Mouse (Mus musculus) E14TG2a.4 (cell line): ENCODE measurements at regions not wholly inside any gene's neighbourhood (a gene's known extent, or its start where the extent isn't known, plus 50 kb on each side); places are given as distances from the start of the nearest gene placed in this dataset.

Experiments used
- H3K27me3 ChIP-seq: 2 replicates; pipeline ENCODE4 v1.6.1; 2014; ENCODE audit warnings: low read length, control low read depth; ENCODE audit not compliant: insufficient read depth
- H3K36me3 ChIP-seq: 2 replicates; pipeline ENCODE4 v1.6.1; 2014; ENCODE audit warnings: low read length, control low read depth; ENCODE audit not compliant: insufficient read depth
- H3K4me1 ChIP-seq: replicated peaks from 2 replicates; pipeline ENCODE4 v1.6.1; 2014; ENCODE audit warnings: low read depth, low read length, control low read depth
- H3K4me3 ChIP-seq: replicated peaks from 2 replicates; pipeline ENCODE4 v1.5.1; 2014; ENCODE audit warnings: mild to moderate bottlenecking, low read length
- H3K9me3 ChIP-seq: 2 replicates; pipeline ENCODE4 v1.6.1; 2014; ENCODE audit warnings: low read length, control low read depth
- CTCF ChIP-seq: conservative IDR thresholded peaks from 2 replicates; pipeline ENCODE4 v1.5.1; 2014; ENCODE audit warnings: low read length
- NANOG ChIP-seq: IDR thresholded peaks from 2 replicates; pipeline ENCODE4 v1.6.1; 2014; ENCODE audit warnings: borderline replicate concordance, low read length, mixed read lengths
- POU5F1 ChIP-seq: IDR thresholded peaks from 2 replicates; pipeline ENCODE4 v1.6.1; 2014; ENCODE audit warnings: low read length, borderline replicate concordance

DNA sequence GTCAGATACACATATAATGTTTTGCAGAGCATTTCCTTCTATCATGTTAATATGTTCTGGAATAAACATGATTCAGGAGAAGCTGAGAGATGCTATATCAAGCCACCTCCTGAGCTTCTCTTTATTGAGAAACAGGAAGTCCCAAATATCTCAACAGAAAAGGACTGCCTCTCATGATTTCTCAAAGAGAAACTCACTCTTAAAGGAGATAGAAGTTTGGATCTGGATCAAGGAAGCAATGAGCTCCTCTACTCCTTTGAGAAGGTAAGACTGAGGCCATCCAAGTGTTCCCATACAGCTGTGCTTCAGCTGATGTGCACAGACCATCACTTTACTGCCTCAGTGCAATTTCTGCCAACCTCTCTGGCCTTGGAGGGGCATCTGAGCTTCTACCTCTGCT, 213.9 kb upstream of the Hnrnpa3 start:
- TF ChIP-seq POU5F1: no peak
- TF ChIP-seq NANOG: no peak
- TF ChIP-seq CTCF: no peak
- Histone ChIP-seq H3K27me3 (no peaks in the 10 kb centered on the region), H3K36me3 (no peaks in the 10 kb centered on the region), H3K4me3 (no peak overlapping the region), H3K4me1 (no peaks in the 10 kb centered on the region), H3K9me3 (no peaks in the 10 kb centered on the region)

DNA sequence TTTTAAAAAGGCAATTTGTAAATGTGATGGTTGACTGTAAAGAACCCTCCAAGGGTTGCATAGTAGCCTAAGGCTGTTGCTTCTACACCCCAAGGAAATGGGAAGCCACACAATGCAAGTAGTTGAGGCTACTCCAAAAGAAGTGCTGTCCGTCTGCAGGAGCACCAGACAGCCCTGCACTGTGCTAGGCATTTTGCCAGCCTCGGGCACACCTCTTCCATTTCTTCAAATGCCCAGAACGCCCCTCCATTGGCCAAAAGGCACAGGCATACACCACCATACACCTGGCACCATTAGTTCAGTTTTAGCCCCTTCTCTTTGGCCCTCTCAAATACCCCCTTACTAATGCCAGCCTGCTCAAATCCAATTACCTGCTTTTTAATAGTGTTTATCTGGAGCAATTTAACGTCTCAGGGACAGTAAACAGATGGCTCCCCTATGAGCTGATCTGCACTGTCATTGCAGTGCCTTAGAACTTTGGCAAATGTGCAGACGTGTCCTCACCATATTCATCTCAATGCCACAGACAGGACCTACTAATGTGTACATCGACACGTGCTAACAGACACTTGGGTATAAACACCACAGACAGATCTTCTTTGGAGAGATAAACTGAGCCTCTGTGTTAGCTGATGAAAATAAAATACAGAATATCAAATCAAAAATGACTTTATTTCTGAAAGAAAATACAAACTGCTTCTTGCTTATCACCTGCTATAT, 211.9 kb upstream of the Hnrnpa3 start:
- Histone ChIP-seq H3K4me1 (no peaks in the 10 kb centered on the region), H3K9me3 (no peaks in the 10 kb centered on the region)
- TF ChIP-seq NANOG (no peak), CTCF (no peak), POU5F1 (no peak)

DNA sequence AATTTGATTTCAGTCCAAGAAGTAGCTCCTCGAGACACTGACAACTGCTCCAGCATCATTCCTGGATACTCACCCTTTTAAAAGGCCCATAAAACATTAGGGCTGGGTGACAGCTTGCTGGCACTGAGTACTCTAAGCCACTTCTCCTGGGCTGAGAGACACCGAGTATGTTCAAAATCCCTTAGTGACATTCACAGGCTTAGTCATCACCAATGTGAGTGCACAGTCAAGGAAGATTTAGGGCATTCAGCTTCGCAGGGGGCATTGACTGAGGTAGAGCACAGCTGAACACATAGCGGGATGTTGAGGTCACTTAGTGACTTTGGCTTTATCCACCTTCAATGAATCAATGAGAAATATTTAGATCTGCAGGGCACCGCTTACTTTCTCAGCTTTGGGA, 210.8 kb upstream of the Hnrnpa3 start:
- H3K27me3 ChIP-seq: no peaks in the 10 kb centered on the region
- H3K9me3 ChIP-seq: no peaks in the 10 kb centered on the region
- no peaks in the 10 kb centered on the region for H3K36me3 ChIP-seq
- H3K4me3 ChIP-seq: no peak overlapping the region
- no peaks in the 10 kb centered on the region for H3K4me1 ChIP-seq
- TF ChIP-seq CTCF: no peak
- no peak for TF ChIP-seq NANOG
- TF ChIP-seq POU5F1: no peak

More for the DNA sequence above, 211.9 kb upstream of the Hnrnpa3 start:
- H3K27me3 ChIP-seq: no peaks in the 10 kb centered on the region
- H3K4me3 ChIP-seq: no peak overlapping the region
- H3K36me3 ChIP-seq: no peaks in the 10 kb centered on the region

DNA sequence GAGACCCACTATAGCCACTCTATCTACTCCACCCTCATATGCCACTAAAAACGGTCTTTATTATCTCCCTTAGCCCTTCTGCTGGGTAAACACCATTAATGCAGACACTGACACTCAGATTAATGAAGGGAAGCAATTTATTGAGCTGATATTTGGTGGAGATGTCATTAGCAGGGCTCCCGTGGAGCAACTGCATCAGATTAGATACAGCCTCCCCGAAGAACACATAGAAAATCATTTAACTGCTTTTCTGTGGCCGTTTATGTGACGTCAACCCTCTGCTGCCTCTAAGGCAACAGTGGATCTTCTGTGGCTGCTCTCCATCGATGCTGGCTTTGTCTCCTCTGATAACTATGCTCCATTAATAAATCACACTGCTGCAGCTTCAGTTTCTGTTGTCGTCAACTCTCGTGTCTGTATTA, 207.2 kb upstream of the Hnrnpa3 start:
- Histone ChIP-seq H3K4me1 (no peaks in the 10 kb centered on the region), H3K4me3 (no peak overlapping the region), H3K36me3 (no peaks in the 10 kb centered on the region), H3K9me3 (no peaks in the 10 kb centered on the region), H3K27me3 (no peaks in the 10 kb centered on the region)
- no peak for TF ChIP-seq POU5F1

DNA sequence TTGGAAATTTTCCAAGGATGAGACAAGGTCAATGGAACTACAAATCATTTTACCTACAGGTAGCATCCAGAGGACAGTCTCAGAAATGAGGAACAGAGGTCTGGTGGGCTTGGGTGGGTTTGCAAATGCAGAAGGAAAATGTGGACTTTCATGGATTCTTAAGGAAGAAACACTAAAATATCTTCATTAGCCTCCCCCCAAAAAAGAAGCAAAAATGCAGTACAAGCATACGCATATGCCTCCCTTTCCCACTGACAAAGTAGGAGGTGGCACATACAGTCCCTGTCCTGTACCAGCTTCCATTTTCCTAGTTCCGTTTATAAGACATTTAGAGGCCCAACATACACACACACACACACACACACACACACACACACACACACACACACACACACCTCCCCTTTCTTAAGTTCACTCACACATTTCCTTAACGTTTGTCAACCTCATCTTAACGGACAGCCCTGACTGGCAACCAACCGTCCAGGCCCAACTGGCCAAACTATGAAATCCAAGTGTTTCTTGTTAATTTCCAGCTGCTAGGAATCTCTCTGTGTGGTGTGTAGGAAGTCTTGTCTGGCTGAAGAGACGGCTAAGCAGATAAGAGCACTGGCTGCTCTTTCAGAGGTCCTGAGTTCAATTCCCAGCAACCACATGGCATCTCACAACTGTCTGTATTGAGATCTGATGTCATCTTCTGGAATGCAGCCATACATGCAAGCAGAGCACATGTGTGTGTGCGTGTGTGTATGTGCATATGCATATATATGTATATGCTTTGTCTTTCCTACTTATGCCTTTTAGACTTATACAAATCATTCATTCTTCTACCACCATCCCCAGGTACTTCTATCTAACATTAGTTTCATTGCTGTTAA, 206.6 kb upstream of the Hnrnpa3 start:
- Histone ChIP-seq H3K4me3 (no peak overlapping the region), H3K4me1 (no peaks in the 10 kb centered on the region), H3K36me3 (no peaks in the 10 kb centered on the region), H3K27me3 (no peaks in the 10 kb centered on the region), H3K9me3 (no peaks in the 10 kb centered on the region)
- TF ChIP-seq NANOG (no peak), POU5F1 (no peak), CTCF (no peak)

DNA sequence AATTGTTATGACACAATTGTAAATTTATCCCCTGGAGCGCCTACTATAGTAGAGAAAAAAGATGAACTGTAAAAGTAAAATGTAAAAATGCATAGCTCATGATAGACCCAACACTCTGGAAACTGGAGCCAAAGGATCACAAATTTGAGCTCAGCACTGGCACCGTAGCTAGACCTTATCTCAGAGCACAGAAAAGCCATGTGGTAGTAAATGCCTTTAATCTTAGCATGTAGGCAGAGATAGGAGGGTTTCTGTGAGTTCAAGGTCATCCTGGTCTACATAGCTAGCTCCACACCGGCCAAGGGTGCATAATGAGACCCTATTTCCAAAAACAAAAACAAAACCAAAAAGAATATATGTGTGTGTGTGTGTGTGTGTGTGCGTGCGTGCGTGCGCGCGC, 203.6 kb upstream of the Hnrnpa3 start:
- H3K4me1 ChIP-seq: no peaks in the 10 kb centered on the region
- no peak for TF ChIP-seq CTCF
- TF ChIP-seq POU5F1: no peak
- no peak for TF ChIP-seq NANOG

DNA sequence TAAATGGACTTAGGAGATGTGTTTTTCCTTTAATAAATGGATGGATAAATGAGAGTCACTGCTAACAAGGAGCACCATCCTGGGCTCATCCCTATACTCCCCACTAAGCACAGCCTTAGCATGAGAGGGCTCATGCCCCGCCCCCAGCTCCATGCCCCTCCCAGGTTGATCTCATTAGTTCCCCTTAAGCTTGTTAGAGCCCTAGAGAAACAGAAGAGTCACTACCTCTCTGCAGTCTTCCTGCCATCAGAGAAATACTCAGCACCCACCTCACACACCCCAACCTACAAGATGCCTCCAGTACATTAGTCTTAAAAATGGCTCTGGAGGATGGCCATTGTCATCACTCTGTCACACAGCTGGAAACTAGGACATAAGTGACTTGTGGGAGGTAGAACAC, 202.8 kb upstream of the Hnrnpa3 start:
- H3K9me3 ChIP-seq: no peaks in the 10 kb centered on the region
- H3K27me3 ChIP-seq: no peaks in the 10 kb centered on the region
- no peak for TF ChIP-seq CTCF
- no peak for TF ChIP-seq NANOG
- no peak for TF ChIP-seq POU5F1
- no peaks in the 10 kb centered on the region for H3K4me1 ChIP-seq
- no peak overlapping the region for H3K4me3 ChIP-seq
- H3K36me3 ChIP-seq: no peaks in the 10 kb centered on the region

More for the DNA sequence above, 203.6 kb upstream of the Hnrnpa3 start:
- Histone ChIP-seq H3K4me3 (no peak overlapping the region), H3K27me3 (no peaks in the 10 kb centered on the region), H3K36me3 (no peaks in the 10 kb centered on the region), H3K9me3 (no peaks in the 10 kb centered on the region)

DNA sequence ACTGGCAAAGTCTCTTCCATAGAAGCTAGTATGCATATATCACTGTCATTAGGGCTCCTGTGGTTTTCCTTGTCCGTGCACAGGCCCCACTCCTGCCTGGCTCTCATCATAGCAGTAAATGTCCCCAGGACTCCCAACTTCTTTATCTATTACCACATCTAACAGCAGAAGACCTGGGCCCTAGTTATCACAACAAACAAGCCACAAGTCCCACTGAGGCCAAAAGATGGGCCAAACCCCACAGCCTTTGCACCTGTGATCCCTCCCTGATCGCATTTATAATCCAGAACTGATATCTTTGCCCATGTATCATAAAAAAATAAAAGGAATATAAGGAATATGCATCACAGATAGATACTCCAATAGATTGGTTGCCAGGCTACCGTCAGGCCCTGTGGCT, 201.6 kb upstream of the Hnrnpa3 start:
- Histone ChIP-seq H3K4me1 (no peaks in the 10 kb centered on the region), H3K27me3 (no peaks in the 10 kb centered on the region), H3K4me3 (no peak overlapping the region), H3K36me3 (no peaks in the 10 kb centered on the region), H3K9me3 (no peaks in the 10 kb centered on the region)
- TF ChIP-seq POU5F1 (no peak), CTCF (no peak), NANOG (no peak)
